Mouse (Mus musculus): Measurements from ENCODE around the gene Vps33b.

Gene Vps33b

DNA sequence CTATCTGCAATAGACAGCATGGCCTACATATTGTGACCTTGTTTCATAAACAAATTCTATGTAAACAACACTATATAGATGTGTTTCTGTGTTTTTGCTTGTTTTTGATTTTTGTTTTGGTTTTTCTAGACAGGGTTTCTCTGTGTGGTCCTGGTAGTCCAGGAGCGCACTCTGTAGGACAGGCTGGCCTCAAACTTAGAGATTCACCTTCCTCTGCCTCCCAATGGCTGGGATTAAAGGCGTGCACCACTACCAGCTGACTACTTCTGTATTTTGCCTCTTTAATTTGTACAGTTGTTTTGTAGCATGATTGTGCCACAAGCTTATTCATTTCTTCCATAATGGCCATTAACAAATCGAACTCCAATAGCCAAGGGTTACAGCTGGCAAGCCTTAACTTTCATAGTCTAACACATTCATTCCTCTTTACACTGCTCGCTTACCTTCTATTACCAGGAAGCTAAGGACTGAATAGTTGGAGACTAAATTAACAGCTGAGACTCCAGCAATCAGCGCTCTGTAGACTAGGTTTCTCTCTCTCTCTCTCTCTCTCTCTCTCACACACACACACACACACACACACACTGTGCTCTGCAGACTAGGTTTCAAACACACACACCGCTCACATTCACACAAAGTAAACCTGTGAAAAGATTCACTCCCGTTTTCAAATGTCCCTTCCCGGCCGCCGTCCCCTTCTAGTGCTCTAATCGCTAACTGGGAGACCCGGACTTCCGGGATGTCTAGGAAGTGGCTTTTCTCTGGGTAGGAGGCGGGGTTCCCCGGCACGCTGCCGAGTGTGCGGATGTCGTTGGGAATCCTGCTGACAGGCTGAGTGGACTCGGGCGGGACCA is at the start of gene Vps33b:
Gene Vps33b, plus strand, starts transcription at position 753 of the 854 bp plus-strand sequence.
- DNase-seq (ENCODE audit: low read depth, low spot score): peak; percentile 95

DNA sequence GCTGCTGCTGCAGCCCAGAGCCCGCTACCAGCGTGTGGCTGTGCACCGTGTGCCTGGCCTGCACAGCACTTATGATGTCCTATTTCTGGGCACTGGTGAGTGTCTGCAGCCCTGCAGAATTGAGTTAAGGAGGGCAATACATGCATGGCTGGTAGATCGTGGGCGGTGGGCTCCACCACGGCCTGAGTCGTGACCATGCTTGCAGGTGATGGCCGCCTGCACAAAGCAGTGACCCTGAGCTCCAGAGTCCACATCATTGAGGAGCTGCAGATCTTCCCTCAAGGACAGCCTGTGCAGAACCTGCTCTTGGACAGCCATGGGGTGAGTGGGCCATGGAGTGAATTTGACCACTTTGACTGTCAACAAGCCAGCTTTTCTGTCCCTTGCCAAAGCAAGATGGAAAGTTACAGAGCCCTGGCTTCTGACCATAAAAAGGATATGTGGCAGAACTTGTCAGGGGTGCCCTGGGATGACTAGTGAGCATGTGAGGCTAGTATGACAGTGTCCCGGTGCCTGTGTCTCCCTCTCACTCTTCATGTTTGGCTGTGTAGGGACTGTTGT is 49.1 kb upstream of the Vps33b start:
- DNase-seq (ENCODE audit: low read depth, low spot score): no peak

DNA sequence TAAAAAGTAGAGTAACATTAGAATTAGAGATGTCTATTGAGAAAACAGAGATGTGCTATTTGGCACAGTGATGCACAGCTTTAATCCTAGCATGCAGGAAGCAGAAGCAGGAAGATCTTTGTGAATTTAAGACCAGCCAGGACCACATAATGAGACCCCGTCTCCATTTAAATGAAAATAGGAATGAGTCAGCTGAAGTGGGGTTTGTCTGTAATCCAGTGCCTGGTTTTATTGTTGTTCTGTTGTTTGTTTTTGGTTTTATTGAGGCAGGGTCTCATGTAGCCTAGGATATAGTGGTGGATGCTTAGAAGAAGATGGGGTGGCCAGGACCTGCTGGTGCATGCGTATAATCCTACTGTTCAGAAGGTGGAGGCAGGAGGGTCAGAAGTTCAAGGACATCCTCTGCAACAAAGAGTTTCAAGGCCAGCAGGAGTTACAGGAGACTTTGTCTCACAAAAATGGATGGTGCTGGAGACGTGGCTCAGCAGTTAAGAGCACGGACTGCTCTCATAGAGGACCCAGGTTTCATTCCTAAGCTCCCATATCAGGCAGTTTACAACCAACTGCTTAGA is 48.2 kb upstream of the Vps33b start:
- DNase-seq (ENCODE audit: low read depth, low spot score): no peak

DNA sequence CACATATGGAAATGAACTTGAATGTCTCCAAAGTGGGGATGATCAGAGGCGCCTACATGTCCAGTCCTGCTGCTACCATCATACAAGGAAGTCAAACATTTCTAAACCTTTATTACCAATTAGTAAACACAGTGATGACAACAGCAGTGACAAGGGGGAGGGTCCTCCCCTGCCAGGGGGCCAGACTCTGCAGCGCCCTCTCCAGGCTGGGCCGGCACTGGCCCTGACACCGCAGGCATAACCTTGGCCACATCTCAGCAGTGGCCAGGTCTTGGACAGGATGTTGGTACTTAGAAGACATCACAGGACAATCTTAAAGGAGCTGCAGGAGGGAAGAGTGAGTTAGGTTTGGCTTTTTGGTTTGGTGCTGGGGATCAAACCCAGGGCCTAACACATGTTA is 42.4 kb upstream of the Vps33b start:
- DNase-seq (ENCODE audit: low read depth, low spot score): no peak

DNA sequence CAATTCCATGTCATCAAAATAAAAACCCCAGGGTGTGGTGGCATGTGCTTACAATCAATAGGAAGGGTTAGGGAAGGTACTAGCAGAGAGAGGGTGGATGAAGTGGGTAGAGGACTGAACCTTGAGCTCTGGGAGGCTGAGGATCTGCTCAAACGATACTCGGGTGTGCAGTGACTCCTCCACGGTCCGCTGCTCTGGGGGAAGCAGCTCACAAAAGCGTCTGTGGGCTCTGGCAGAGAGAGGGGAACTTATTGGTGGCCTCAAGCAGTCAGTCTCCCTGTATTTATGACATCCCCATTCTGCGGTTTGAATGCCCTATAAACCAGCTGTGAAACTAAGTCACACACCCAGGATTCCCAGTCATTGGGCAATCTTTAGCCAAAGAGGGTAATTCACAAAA is 39.3 kb upstream of the Vps33b start:
- no peak for DNase-seq (ENCODE audit: low read depth, low spot score)

DNA sequence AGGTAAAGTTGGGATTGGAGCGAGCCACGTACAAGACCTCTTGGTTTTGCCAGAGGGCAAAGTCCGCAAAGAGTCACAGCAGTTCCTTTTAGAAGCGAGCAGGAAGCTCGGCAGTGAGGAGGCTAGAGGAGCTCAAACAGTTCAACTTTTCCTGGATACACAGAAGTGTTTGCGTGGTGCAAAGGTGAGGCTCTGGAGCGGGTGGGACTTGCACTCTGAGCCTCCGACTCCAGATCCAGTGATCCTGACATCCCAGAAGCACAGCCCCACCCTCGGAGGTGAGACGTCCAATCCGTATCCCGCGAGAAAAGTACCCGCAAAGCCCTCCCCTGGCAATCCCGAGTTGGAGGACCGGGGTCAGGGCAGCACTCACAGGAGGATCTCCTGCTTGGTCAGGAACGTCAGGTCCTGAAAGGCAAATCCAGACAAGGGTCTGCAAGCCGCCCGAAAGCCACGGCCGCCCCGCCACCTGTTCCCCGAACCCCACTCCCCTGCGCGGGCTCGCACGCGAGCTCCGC is 37.4 kb upstream of the Vps33b start:
- no peak for DNase-seq (ENCODE audit: low read depth, low spot score)

DNA sequence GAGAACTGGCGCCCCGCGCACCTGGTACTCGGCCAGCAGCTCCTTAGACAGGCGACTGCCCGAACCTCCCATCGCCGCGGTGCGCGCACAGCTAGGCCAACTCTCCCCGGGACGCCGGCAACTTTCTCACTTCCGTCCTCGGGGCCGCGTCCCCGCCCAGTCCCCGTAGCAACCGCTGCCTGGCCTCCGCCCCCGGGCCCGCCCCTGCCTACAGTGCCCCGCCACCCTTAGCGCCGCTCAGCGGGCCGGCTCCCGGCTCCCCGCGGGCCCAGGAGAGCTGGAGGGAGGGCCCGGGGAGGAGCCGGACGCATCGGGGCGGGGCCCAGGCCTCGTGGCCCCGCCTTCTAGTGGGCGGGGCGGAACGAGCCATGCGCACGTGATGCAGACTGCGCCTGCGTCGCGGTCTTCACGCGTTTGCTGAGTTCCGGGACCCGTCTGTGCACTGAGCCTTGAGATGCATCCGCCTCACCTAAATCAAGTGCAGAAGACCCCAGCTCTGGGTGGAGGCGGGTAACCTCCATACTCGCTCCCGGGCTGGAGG is 36.9 kb upstream of the Vps33b start, which contains the start of the genes Cib1 and Gdpgp1:
Gene Cib1, minus strand, starts transcription at position 325 of the 541 bp plus-strand sequence.
Gene Gdpgp1, plus strand, starts transcription at position 377 of the 541 bp plus-strand sequence.
- DNase-seq (ENCODE audit: low read depth, low spot score): peak; percentile 99

DNA sequence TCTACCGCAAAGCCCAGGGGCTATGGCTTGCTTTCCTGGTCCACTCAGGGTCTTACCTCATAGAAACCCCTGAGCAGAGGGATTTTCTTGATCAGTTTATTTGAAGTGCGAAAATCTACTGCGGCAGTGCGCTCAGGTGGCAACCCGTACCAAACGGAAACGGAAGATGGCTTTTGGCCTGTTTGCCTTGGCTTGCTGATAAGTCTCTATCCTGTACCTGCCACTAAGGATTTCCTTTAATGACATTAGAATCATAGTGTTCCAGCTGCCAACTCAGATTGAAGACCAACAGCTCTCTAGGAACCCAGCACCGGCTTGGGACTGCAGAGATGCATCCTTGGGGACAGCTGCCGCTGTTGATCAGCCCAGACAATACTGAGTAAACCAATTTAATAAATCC is 35.6 kb upstream of the Vps33b start:
- no peak for DNase-seq (ENCODE audit: low read depth, low spot score)

DNA sequence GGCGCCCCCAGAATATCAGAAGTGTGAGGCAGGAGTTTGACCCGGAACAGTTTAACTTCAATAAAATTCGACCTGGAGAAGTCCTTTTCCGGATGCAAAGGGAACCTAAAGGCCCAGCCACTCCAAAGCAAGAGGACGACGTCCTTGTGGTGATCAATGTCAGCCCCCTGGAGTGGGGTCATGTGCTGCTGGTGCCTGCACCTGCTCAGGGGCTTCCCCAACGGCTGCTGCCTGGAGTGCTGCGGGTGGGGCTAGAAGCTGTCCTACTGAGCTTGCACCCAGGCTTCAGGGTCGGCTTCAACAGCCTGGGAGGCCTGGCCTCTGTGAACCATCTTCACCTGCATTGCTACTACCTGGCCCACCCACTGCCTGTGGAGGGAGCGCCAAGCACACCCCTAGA is 30.9 kb upstream of the Vps33b start:
- no peak for DNase-seq (ENCODE audit: low read depth, low spot score)

DNA sequence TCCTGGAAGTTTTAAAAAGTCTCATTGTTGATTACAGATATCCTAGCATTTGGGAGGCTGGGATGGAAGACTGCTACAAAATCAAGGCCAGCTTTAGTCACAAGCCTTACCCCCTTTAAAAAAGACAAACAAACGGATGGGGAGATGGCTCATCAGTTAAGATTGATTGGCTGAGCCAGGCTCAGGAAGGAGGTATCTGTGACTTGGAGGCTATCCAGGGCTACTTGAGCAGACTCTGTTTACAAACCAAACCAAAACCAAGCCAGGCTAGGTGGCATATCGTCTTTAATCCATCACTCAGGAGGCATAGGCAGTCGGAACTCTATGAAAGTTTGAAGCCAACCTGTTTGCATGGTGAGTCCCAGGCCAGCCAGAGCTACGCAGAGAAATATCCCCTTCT is 27.8 kb upstream of the Vps33b start:
- no peak for DNase-seq (ENCODE audit: low read depth, low spot score)

DNA sequence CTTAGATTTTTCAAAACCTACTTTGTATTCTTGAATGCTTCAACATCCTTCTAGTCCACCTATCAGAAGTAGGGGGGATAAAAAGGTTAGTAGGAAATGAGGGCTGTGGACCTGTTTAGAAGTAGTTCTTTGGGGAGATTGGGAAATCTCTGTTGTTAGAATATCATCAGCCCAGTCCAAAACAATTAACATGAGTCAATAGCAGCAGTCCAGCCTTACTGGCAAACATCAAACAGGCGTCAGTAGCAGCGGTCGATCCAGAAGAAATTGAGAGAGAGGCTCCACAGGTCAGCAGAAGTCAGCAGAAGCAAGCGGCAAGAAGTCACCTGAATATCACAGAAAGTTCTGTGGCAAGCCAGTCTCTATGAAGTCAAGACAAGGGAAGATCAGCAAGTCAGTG is 24.6 kb upstream of the Vps33b start:
- DNase-seq (ENCODE audit: low read depth, low spot score): no peak

DNA sequence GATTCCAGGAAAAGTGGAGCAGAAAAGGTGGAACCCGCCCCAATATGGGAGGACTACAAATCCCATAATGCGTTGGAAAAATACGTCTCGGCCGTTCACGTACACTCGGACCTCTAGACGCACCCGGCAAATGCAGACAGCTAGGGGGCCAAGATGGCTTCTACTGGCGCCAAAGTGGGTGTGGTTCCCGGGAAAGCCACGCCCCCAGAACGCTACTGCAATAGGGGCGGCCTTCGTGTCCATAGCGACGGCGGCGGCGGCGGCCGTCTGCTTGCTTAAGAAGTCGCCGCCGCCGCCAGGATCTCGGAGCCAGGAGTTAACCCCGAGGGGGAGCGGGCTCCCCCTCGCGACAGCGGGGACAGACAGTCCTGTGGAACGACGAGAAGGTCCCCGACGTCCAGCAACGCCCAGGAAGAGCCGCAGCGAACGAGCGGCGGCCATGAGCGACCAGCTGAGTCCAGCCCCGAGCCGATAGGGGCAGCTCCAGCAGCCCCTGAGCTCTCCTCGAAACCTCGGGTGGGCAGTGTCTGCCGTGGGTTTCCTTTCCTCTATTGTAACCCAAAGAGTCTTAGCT is 23.2 kb upstream of the Vps33b start, which contains the start of gene Ttll13:
Gene Ttll13, plus strand, starts transcription at position 229 of the 574 bp plus-strand sequence.
- peak; percentile 97 for DNase-seq (ENCODE audit: low read depth, low spot score)

DNA sequence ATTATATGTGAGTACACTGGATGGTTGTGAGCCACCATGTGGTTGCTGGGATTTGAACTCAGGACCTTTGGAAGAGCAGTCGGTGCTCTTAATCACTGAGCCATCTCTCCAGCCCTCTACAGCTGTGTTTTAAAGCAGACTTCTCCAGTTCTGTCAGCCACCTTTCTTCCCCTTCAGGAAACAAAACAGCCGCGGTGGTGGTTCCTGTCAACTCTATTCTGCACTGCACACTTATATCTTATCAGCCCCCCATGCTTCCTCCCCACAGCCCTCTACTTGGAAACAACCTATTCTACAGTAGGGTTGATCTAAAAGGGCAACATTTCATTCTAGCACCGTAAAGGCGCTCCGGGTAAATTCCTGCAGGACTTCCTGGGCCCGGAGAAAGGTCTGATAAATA is 22.6 kb upstream of the Vps33b start:
- DNase-seq (ENCODE audit: low read depth, low spot score): no peak

DNA sequence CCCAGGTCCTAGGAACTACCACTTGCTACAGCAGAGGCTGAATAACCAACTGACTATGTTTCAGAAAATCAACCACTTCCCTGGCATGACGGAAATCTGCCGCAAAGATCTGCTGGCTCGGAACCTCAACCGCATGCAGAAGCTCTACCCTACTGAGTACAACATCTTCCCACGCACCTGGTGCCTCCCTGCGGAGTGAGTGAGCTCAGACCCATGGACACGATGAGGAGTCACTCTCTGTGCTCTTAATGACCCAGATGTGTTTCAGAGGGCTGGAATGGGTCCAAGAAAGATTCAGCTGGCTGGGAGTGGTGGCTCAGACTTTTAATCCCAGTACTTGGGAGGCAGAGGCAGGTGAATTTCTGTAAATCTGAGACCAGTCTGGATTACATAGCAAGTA is 17.0 kb upstream of the Vps33b start:
- peak; percentile 39 for DNase-seq (ENCODE audit: low read depth, low spot score)

DNA sequence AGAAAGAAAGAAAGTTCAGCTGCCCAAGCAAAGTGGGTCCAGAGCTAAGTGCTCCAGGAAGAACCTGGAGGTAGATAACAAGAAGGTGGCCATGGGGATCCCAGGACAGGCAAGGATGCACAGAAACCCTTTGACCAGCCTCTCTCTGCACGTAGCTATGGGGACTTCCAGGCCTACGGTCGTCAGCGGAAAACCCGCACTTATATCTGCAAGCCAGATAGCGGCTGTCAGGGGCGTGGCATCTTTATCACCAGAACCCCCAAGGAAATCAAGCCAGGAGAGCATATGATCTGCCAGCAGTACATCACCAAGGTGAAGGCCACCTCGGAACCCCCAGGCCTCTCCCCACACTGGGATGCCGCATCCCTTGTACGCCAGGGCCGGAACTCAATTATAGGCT is 16.6 kb upstream of the Vps33b start:
- peak; percentile 59 for DNase-seq (ENCODE audit: low read depth, low spot score)

DNA sequence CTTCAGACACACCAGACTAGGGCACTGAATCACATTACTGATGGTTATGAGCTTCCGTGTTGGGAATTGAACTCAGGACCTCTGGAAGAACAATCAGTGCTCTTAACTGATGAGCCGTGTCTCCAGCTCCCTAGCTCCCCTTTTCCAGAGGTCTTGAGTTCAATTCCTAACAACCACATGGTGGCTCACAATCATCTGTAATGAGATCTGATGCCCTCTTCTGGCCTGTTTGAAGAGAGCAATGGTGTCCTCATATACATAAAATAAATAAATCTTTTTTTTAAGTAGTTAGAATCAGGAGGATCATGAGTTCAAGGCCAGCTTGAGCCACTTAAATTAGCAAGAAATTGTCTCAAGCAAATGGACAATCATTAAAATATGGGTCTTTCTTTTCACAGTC is 13.5 kb upstream of the Vps33b start:
- DNase-seq (ENCODE audit: low read depth, low spot score): no peak

DNA sequence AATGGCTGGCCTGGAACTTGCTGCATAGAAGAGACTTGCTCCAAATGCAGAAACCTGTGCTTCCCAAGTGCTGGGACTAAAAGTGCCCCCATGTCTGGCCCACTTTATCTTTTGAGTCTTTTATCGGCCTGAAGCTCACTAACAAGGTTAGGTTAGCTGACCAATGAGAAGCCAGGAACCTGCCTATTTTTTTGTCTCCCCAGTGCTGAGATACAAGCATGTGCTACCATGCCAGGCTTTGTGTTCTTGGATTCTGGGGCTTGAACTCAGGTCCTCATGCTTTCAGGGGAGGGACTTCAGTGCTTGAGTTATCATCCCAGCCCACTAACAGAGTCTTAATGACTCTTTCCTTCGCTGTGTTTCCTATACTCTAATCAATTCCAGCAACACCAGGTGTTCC is 11.7 kb upstream of the Vps33b start:
- DNase-seq (ENCODE audit: low read depth, low spot score): no peak

DNA sequence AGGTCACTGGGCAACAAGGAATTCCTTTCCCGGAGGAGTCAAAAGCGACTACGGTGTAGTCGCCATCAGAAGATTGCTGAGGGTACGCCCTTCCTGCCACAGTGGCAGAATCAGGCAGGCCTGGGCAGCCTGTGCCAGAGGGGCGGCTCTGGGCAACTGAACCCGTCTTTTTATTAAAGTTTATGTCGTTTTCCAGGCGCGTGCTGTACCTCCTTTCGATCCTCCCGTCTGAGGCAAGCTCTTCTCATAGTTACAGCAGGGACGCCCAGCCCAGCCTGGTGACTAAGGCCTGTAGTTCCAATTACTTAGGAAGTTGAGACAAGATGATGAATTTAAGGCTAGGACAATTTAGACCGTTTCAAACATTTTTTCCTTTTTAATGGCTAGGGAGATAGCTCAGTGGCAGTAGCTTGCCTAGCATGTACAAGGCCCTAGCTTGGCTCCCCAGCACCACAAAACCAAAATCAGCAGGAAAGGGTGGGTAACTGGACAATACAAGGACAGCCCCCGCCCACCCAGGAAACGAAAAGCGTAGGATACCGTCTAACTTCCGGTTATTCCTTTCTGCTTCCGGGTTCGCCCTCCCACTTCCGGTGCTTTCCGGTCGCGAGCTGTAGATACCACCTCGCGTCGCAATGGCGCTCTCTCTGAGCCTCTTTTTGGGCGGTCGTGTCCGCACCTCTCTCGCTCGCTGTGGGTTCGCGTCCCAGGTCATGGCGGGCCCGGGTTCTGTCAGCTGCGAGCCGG is 8.7 kb upstream of the Vps33b start, which contains the start of gene Ngrn:
Gene Ngrn, plus strand, starts transcription at position 591 of the 747 bp plus-strand sequence.
- DNase-seq (ENCODE audit: low read depth, low spot score): peak; percentile 88

DNA sequence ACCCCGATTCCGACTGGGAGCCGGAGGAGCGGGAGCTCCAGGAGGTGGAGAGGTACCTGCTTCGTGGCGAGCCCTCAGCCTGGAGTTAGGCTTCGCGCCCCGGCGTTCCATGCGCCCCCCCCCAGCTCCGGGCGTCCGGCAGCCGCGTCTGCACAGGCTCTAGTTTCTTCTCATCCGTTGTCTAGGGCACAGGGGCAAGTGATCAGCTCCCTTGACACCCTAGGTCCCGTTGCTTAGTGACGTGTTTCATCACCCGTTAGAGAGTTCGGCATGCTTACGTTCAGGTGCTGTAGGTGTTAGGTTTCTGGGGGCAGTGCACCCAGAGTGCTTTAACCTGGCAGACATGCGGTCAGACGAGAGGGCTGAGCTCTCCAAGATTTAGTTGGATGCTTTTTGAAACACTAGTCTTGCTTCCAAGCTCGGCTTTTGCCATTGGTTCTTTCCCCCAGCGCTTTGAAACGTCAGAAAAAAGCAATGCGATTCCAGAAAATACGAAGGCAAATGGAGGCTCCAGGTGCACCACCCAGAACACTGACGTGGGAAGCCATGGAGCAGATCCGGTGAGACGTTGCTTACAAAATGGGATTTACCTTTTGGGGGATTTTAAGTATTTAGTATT is 8.0 kb upstream of the Vps33b start:
- DNase-seq (ENCODE audit: low read depth, low spot score): no peak

DNA sequence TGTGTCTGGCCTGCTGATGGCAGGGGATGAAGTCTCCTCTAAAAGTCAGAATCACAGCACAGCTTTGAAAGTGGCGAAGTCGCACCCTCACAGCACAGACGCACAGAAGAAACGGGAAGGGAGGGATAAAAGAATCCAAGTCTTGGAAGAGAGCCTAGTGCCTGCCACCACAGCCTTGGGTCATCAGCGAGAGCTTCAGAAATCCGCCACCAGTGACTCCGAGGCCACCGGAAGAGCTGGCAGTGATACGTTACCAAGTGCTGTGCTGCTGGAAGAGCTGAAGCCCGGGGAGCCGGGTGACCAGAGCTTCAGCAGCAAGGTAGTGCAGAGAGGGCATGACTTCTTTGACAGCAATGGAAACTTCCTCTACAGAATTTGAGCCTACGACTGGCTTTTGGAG is 4.8 kb upstream of the Vps33b start:
- no peak for DNase-seq (ENCODE audit: low read depth, low spot score)

DNA sequence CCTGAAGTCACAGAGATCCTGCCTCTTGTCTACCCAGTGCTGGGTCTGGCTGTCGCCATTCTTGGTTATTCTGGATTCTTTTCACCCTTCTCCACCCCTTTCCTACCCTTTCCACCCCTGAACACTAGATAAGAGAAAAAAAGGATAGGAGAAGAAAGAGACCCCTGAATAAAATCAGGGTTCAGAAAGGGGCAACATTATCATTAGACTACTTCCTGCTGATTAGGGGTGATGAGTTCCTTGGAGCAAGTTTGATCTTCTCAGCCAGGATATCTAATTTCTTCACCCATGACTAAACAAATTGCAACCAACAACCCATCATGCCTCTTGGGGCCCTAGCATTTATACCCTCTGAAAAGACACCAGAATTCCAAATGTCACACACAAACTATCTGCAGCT is 1.7 kb upstream of the Vps33b start:
- no peak for DNase-seq (ENCODE audit: low read depth, low spot score)
